Comparison of ENCODE assay signal across 8 mouse cellular contexts in genomic region chr5:145280371-145281143, GRCm38 (mm10). TPM values are rescaled to one million over a fixed set of nuclear protein-coding genes. Genes with fewer than 3 reads are reported as not detected.
DNase-seq lines count a peak whose midpoint lies in the region; ATAC-seq lines count a peak whose summit lies in the region.

Gene Zscan25 (plus strand): TSS chr5:145280500.

- peaks cover 9% of the 10 kb centered on the region; the same call in 1 of the 2 replicates for H3K4me1 ChIP-seq in hindbrain, embryonic 12.5 days

- H3K9me3 ChIP-seq in hindbrain, embryonic 12.5 days (replicated peaks): no peaks in the 10 kb centered on the region

- under 1% methylated on average over 50 of the region's 50 CpGs for WGBS in hindbrain, embryonic 12.5 days

- peak within 1 kb of the TSS; percentile 81 for H3K4me2 ChIP-seq in hindbrain, embryonic 12.5 days (replicated peaks)

- peak; percentile 99 for ATAC-seq in hindbrain, embryonic 12.5 days (ENCODE audit: low FRiP score)

- H3K27ac ChIP-seq in hindbrain, embryonic 12.5 days: peak within 1 kb of the TSS; percentile 87

- H3K9ac ChIP-seq in hindbrain, embryonic 12.5 days: peak within 1 kb of the TSS; percentile 86

- H3K4me3 ChIP-seq in hindbrain, embryonic 12.5 days: peak within 1 kb of the TSS; percentile 74

- peaks cover 30% of the 10 kb centered on the region for H3K36me3 ChIP-seq in hindbrain, embryonic 12.5 days

- no peaks in the 10 kb centered on the region for H3K27me3 ChIP-seq in hindbrain, embryonic 12.5 days

- peak; percentile 96 for DNase-seq in NIH3T3 (ENCODE audit: low read depth)
- peak; percentile 93 to 95 for DNase-seq in cerebellum, postnatal 10 days
- DNase-seq in frontal cortex, postnatal 10 days (ENCODE audit: low spot score in 2 of 2): peak; percentile 88 to 89
- peak; percentile 86 to 92 for DNase-seq in layer of hippocampus, postnatal 14 days (ENCODE audit: low spot score in 2 of 2)
- peak; percentile 92 for DNase-seq in lung, postnatal 14 days
- DNase-seq in retina, adult 2 months (ENCODE audit: low read depth, low spot score): peak; percentile 90
- peak; percentile 84 to 88 for DNase-seq in thymus, postnatal 36 days

RNA-seq across cellular contexts. Expression of gene Zscan25, which starts in this region (rescaled TPM):
- polyA plus RNA-seq in hindbrain, embryonic 12.5 days (2016; fragmentation: Nextera tagmentation; extraction: Ambion mirVana): 0.38 and 0.79 TPM in 2 replicates
- 10 to 100 TPM; 14.8 to 19.6 TPM for total RNA-seq in layer of hippocampus, postnatal 14 days (2021)

Comparison
In these comparisons a context has a peak if more than half of its experiments do, and no peak if none do; other contexts are left out.
1. Peak in every context shown above with its lines: DNase-seq, ATAC-seq, H3K4me3 ChIP-seq and H3K27ac ChIP-seq.
2. Peak in ATAC-seq, H3K4me3 ChIP-seq, H3K27ac ChIP-seq, H3K9ac ChIP-seq and H3K4me2 ChIP-seq in hindbrain, embryonic 12.5 days; RNA of the gene not detected or under 1 TPM.